Mouse (Mus musculus) ES-E14 (cell line): ENCODE data around the gene Setd1b. TPM values are rescaled to one million over a fixed set of nuclear protein-coding genes. Genes with fewer than 3 reads are reported as not detected.

Experiments
- DNase-seq: peaks from one replicate; pipeline ENCODE4 v3.0.0-alpha.2; 2013; ENCODE audit warnings: low read depth, low spot score
- H3K27ac ChIP-seq: 2 replicates; pipeline ENCODE4 v1.5.1; 2012; ENCODE audit warnings: low read depth, mild to moderate bottlenecking, low read length, moderate library complexity, mixed read lengths; ENCODE audit not compliant: poor library complexity, insufficient read depth, severe bottlenecking
- H3K36me3 ChIP-seq: 2 replicates; pipeline ENCODE4 v1.6.1; 2012; ENCODE audit warnings: mild to moderate bottlenecking, low read length, moderate library complexity, mixed read lengths; ENCODE audit not compliant: control insufficient read depth, poor library complexity, insufficient read depth, severe bottlenecking
- H3K4me1 ChIP-seq, 2 experiments: fragments of 150-350 bp in 1 of 2; sonication (generic) in 1 of 2; 2 replicates each; pipeline ENCODE4 v1.6.1; 2012; ENCODE audit warnings: low read length in 2 of 2, mild to moderate bottlenecking in 1 of 2, mixed read lengths in 1 of 2; ENCODE audit not compliant: control insufficient read depth in 2 of 2, insufficient read depth in 2 of 2, poor library complexity in 1 of 2
- H3K4me3 ChIP-seq, 2 experiments: fragments of 150-350 bp in 1 of 2; sonication (generic) in 1 of 2; 2 replicates each; pipeline ENCODE4 v1.5.1; 2012; ENCODE audit warnings: low read length in 2 of 2, low read depth in 1 of 2, mild to moderate bottlenecking in 1 of 2, mixed read lengths in 1 of 2; ENCODE audit not compliant: insufficient read depth in 1 of 2, poor library complexity in 1 of 2, severe bottlenecking in 1 of 2
- H3K9ac ChIP-seq: 2 replicates; pipeline ENCODE4 v1.6.1; 2012; ENCODE audit warnings: low read depth, mild to moderate bottlenecking, low read length, mixed read lengths; ENCODE audit not compliant: poor library complexity, insufficient read depth, severe bottlenecking
- H3K9me3 ChIP-seq: fragments of 150-350 bp; sonication (generic); 2 replicates; pipeline ENCODE4 v1.6.1; 2012; ENCODE audit warnings: low read depth, mild to moderate bottlenecking, low read length; ENCODE audit not compliant: control insufficient read depth, insufficient read depth
- CHD2 ChIP-seq: IDR thresholded peaks from 2 replicates; pipeline ENCODE4 v1.6.1; 2014; ENCODE audit warnings: mild to moderate bottlenecking, low read depth, low read length, inconsistent platforms
- HCFC1 ChIP-seq: IDR thresholded peaks from 2 replicates; pipeline ENCODE4 v1.6.1; 2012; ENCODE audit warnings: low read length, inconsistent platforms, borderline replicate concordance; ENCODE audit not compliant: insufficient read depth
- MAFK ChIP-seq: IDR thresholded peaks from 2 replicates; pipeline ENCODE4 v1.6.1; 2014; ENCODE audit warnings: mild to moderate bottlenecking, low read depth, low read length, inconsistent platforms; ENCODE audit not compliant: insufficient read depth
- ZC3H11A ChIP-seq: IDR thresholded peaks from 2 replicates; pipeline ENCODE4 v1.6.1; 2012; ENCODE audit warnings: low read depth, mild to moderate bottlenecking, inconsistent platforms, low read length, borderline replicate concordance
- ZNF384 ChIP-seq: IDR thresholded peaks from 2 replicates; pipeline ENCODE4 v1.6.1; 2012; ENCODE audit warnings: low read depth, low read length, inconsistent platforms
- in situ Hi-C, 2 experiments: fragments of 600-800 bp; cut with MboI; formaldehyde crosslinking; loops; one replicate each; pipeline ENCODE4 v1.15.1; 2025; ENCODE audit warnings: low sequenced_read_pairs in 2 of 2, inconsistent platforms in 1 of 2; ENCODE audit not compliant: unreplicated experiment in 2 of 2
- total RNA-seq: library from RNA; depleted of rRNA; stranded (reverse); fragments of 300-350 nt; gene quantifications from 2 replicates; pipeline ENCODE4 v1.2.3, GENCODE M21; 2012

The Setd1b gene
- total RNA-seq, 1 experiment = 7.6 TPM

DNA sequence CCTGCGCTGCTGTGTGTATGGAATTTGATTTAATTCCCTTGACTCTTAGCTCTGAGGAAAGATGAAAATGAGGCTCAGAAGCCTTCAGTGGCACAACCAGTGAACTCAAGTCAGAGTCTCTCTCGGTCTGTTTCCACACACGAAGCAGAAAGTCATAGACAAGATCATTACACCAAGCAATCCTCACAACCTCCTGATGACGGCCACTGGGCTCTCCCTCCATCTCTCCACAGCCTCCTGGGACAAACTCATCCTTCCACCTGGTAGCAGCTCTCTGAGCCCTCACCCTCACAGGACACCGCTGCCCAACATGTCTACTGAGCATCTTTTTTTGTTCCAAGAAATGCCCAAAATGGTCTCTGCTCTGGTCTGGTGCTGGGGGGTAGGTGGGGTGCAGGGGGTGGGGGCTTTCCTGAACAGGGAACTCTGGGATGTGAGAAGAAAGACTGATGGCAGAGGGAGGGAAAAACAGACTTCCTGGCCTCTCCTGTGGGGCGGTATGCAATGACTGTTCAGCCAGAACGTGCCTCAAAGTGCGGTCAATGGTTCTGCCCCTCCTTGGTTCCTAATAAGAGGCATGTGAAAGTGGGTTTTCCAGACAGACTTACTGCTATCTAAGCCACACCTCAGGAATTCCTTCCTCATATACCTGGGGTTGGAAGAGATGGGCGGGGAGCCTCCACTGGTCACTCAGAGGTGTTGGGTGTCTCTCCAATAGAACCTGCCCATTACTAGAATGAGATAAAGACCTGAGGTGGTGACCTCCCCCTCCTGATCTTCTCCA, 11.8 kb upstream of the Setd1b start:
- Histone ChIP-seq H3K36me3 (peaks cover 6% of the 10 kb centered on the region), H3K27ac (no peak overlapping the region), H3K9me3 (no peaks in the 10 kb centered on the region), H3K4me1 (peaks cover 0 to 17% of the 10 kb centered on the region in 2 experiments; a peak in 2 of 4 replicates), H3K4me3 (no peak overlapping the region), H3K9ac (no peak overlapping the region)
- in situ Hi-C loops = loop anchor here in 1 of 2 experiments (5.0 kb wide), 1 partner anchor 37 kb away; the partner anchor contains the start of gene Psmd9
- no peak for TF ChIP-seq HCFC1
- no peak for TF ChIP-seq MAFK
- no peak for TF ChIP-seq CHD2
- no peak for TF ChIP-seq ZC3H11A
- no peak for TF ChIP-seq ZNF384
- no peak for DNase-seq

DNA sequence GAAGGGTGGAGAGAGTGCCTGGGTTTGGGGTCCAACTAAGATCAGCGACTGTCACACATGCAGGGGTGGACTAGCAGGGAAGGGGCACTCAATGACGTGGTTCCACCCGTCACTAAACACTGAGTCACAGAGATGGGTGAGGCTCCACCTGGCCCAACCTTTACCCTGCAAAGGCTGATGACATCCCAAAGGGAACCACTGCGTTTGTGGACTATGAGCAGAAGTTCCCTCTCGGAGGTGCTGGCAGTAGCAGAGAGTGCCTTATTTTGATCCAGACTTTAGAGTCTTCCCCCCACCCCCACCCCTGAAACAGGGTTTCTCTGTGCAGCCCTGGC, 11.2 kb upstream of the Setd1b start:
- TF ChIP-seq CHD2 (no peak), ZC3H11A (no peak), HCFC1 (no peak), MAFK (no peak), ZNF384 (no peak)
- H3K4me3 ChIP-seq = no peak overlapping the region
- H3K27ac ChIP-seq = no peak overlapping the region
- peaks cover 6% of the 10 kb centered on the region for H3K36me3 ChIP-seq
- no peak overlapping the region for H3K9ac ChIP-seq
- no peak for DNase-seq
- in situ Hi-C loops = loop anchor here in 1 of 2 experiments (5.0 kb wide), 1 partner anchor 37 kb away; the partner anchor contains the start of gene Psmd9
- no peaks in the 10 kb centered on the region for H3K9me3 ChIP-seq
- peaks cover 0 to 12% of the 10 kb centered on the region in 2 experiments; a peak in 2 of 4 replicates for H3K4me1 ChIP-seq

GRCm38 (mm10) chr5:123132308-123133071, 9.5 kb upstream of the Setd1b start, which contains the start of gene Rhof:
TSS of gene Rhof (minus strand) at chr5:123132692.
- no peak for TF ChIP-seq ZNF384
- TF ChIP-seq ZC3H11A = no peak
- TF ChIP-seq HCFC1 = peak; percentile 52; the same call in 1 of the 2 replicates
- TF ChIP-seq MAFK = no peak
- no peaks in the 10 kb centered on the region for H3K9me3 ChIP-seq
- in situ Hi-C loops = loop anchor here in 1 of 2 experiments (5.0 kb wide), 1 partner anchor 35 kb away; the partner anchor contains the start of gene Psmd9
- peak; percentile 90 for DNase-seq
- peaks cover 6% of the 10 kb centered on the region for H3K36me3 ChIP-seq
- H3K4me1 ChIP-seq = peaks cover 0 to 7% of the 10 kb centered on the region in 2 experiments; a peak in 1 of 4 replicates
- peak within 1 kb of the TSS; percentile 60 to 84 for H3K4me3 ChIP-seq
- no peak within 1 kb of the TSS; the same call in 1 of the 2 replicates for H3K27ac ChIP-seq
- peak within 1 kb of the TSS; percentile 56 for H3K9ac ChIP-seq

DNA sequence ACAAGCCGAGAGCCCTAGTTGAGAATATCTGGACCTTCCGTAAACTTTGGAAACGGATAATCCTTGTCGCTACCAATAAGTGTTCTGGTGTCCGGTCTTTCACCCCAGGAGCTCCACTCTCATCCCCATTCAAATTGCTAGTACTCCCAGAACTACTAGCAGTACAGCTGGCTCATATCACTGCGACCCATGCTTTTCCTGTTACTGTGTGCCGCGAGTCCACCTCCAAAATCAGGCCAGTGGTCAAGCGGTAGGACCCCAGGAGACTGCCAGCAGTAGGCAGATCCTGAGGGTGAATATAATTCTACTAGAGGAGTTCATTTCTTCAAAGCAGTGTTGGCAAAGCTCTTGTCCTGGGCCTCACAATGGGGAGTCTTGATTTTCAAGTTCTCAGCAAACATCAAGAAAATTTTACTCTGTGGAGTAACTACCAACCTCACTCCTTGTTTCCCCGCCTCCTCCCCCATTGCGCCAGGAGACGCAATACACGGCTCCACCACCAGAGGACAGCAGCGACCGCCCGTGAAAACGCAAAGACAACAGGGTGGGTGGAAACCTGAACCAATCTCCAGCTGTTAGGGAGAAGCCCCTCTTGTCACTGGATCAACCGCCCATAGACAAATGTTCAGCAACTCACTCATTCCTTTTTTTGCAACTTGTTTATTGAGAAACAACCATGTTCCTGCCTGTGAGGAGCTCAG, 8.8 kb upstream of the Setd1b start:
- Histone ChIP-seq H3K4me1 (peaks cover 0 to 7% of the 10 kb centered on the region in 2 experiments; a peak in 1 of 4 replicates), H3K9me3 (no peaks in the 10 kb centered on the region), H3K9ac (no peak overlapping the region), H3K4me3 (peak overlapping the region in 1 of 2 experiments; percentile 60; a peak in 2 of 4 replicates), H3K27ac (peak overlapping the region; percentile 29), H3K36me3 (peaks cover 6% of the 10 kb centered on the region)
- in situ Hi-C loops = loop anchor here in 1 of 2 experiments (5.0 kb wide), 1 partner anchor 34 kb away; the partner anchor contains the start of gene Psmd9
- no peak for TF ChIP-seq HCFC1
- peak; percentile 94 for TF ChIP-seq ZC3H11A
- DNase-seq = peak; percentile 87
